Mouse (Mus musculus) CD4-positive, CD25-positive, alpha-beta regulatory T cell (primary cell): Measurements from ENCODE around the gene Ensa. TPM values are rescaled to one million over a fixed set of nuclear protein-coding genes. Genes with fewer than 3 reads are reported as not detected.

Source experiments
- polyA plus RNA-seq: library from polyadenylated mRNA; unstranded; fragments of 100-300 nt; shearing (Covaris generic); gene quantifications from one replicate; pipeline ENCODE4 v1.2.1, GENCODE M21; 2017

Gene Ensa
- 84.3 TPM for polyA plus RNA-seq

DNA sequence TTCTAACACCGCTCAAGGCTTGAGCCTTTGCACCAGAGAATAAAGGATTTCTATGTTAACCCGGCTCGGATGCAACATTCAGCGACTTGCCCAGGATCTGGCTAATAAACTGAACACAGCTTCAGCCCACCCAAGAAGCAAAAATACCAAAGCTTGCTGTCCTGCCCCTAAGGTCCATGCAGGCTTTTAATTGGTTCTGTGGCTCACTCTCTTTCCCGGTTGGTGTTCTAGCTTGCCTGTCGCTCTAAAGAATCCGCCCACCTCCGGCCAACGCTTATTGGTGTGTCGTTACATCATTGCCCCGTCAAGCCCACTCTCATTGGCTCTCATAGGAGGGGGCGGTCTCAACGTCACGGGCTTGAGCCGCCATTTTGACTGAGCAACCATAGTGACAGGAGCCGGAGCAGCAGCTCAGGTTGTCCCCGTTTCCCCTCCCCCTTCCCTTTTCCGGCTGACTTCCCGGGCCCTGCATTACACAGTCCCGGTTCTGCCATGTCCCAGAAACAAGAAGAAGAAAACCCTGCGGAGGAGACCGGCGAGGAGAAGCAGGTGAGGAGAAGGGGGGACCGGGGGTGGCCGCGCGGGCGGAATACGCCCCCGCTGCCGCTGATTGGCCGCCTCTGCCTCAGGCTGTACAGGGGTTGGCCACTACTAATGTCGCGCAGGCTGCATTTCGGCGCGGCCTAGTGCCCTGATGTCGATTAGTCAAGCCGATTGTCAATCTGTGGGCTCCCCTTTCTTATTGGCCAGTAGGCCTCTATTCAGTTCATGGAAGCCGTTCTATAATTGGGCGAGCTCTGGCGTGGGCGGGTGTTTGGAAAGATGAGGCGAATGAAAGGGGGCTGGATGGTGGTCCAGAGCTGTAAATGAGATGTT lies at the start of gene Ensa:
Ensa (plus strand) TSS at position 366 of the 876 bp plus-strand sequence.

DNA sequence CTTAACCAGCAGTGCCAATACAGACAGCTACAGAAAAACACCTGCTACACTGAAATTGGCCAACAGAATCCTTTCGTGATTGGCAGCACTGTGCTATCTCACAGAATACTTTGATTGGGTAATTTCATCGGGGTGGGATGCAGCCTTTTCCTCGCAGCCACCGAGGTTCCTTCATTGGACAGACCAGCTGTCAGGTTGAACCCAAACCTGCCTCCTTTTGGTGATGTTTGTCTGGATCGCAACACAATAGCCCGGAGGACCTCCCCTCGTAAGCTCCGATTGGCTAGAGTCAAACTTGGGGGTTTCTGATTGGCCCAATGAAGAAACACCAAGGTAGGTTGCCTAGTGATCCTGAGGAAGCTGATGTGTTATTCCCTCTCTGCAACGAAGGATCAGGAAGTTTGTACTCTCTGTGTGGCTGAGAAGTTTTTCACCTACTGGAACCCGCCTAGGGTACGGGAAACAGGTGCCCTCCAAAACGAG lies 36.1 kb upstream of the Ensa start, which contains the start of gene Golph3l:
Golph3l (plus strand) TSS at position 331 of the 483 bp plus-strand sequence.

DNA sequence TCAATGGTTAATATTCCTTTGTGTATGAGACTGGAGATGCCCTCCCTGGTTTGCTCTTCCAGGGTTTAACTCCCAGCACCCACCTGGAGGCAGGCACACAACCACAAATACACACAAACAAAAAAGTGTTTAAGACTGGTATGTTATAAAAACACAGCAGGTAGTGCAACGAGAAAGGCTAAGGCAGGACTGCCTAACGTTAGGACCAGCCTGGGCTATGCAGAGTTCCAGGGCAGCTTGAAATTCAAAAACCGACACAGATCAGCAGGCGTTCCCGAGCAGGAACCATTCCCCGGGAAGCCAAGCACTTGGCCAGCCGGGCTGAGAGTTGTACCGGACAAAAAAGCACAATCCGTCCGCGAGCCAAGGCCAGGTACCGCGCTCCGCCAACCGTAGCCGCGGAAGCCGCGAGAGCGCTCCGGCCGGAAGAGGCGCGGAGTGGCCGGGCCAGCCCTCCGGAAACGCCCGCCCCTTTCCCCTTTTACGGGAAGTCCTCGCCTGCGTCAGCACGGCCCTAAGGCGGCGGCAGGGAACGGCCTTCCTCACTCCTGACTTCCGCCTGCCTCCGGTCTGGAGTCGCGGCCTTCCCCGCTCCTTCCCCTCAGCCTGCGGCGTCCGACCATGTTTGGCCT lies 33.6 kb downstream of the Ensa start, which contains the start of gene Mcl1:
Mcl1 (plus strand) TSS at position 553 of the 632 bp plus-strand sequence.

Other genes with a start within 250 kb of the Ensa start
- gene 4930558C23Rik, start 222.2 kb upstream of the Ensa start, polyA plus RNA-seq, result not detected
- gene Arnt, start 190.6 kb upstream of the Ensa start, polyA plus RNA-seq, result 52.0 TPM
- not detected for gene Ctsk, start 125.7 kb upstream of the Ensa start, polyA plus RNA-seq
- gene Ctss, start 98.2 kb upstream of the Ensa start, polyA plus RNA-seq, result 350 TPM
- gene Hormad1, start 65.3 kb upstream of the Ensa start, polyA plus RNA-seq, result not detected
- 42.0 TPM for gene Golph3l, start 36.1 kb upstream of the Ensa start, polyA plus RNA-seq
- 602 TPM for gene Mcl1, start 33.8 kb downstream of the Ensa start, polyA plus RNA-seq
- gene Adamtsl4, start 62.9 kb downstream of the Ensa start, polyA plus RNA-seq, result 14.3 TPM
- gene Ecm1, start 114.6 kb downstream of the Ensa start, polyA plus RNA-seq, result 386 TPM
- 90.1 TPM for gene Tars2, start 135.2 kb downstream of the Ensa start, polyA plus RNA-seq
- gene Rprd2, start 193.9 kb downstream of the Ensa start, polyA plus RNA-seq, result 30.2 TPM
- 58.7 TPM for gene Prpf3, start 230.9 kb downstream of the Ensa start, polyA plus RNA-seq
- 216 TPM for gene Mrps21, start 246.5 kb downstream of the Ensa start, polyA plus RNA-seq